Mouse (Mus musculus): Measurements from ENCODE around the gene Usp34. TPM values are rescaled to one million over a fixed set of nuclear protein-coding genes. Genes with fewer than 3 reads are reported as not detected.

Gene Usp34
- polyA plus RNA-seq, 1 experiment, result 5.6 TPM

GRCm38 (mm10) chr11:23380055-23380454, 73.4 kb downstream of the Usp34 start:
- H3K4me3 ChIP-seq (ENCODE audit: extremely low read depth, insufficient read depth, insufficient read length), result no peak overlapping the region
- H3K27ac ChIP-seq (ENCODE audit: insufficient read depth, low read length), result no peak overlapping the region
- H3K27me3 ChIP-seq (ENCODE audit: control insufficient read depth, insufficient read depth, low read length), result no peaks in the 10 kb centered on the region
- H3K36me3 ChIP-seq (ENCODE audit: control insufficient read depth, insufficient read depth, low read length), result peaks cover 9% of the 10 kb centered on the region
- no peaks in the 10 kb centered on the region for H3K4me1 ChIP-seq (ENCODE audit: control insufficient read depth, insufficient read depth, insufficient read length)
- DNase-seq (ENCODE audit: low read depth in 1 of 2, low spot score in 2 of 2), result no peak
- 91% methylated on average over 2 of the region's 2 CpGs for WGBS
- TF ChIP-seq CTCF (IDR thresholded peaks at IDR 0.05; ENCODE audit: extremely low read depth, insufficient read depth, insufficient read length, insufficient replicate concordance) (no peak), POLR2A (IDR thresholded peaks at IDR 0.05; ENCODE audit: low read depth, low read length) (no peak)

- Histone ChIP-seq H3K4me1 (ENCODE audit: control insufficient read depth, insufficient read depth, insufficient read length) (no peaks in the 10 kb centered on the region), H3K4me3 (ENCODE audit: extremely low read depth, insufficient read depth, insufficient read length) (no peak overlapping the region), H3K27ac (ENCODE audit: insufficient read depth, low read length) (no peak overlapping the region), H3K27me3 (ENCODE audit: control insufficient read depth, insufficient read depth, low read length) (no peaks in the 10 kb centered on the region), H3K36me3 (ENCODE audit: control insufficient read depth, insufficient read depth, low read length) (peaks cover 7% of the 10 kb centered on the region)
- WGBS, result 90% methylated on average over 3 of the region's 3 CpGs
- DNase-seq (ENCODE audit: low read depth in 1 of 2, low spot score in 2 of 2), result no peak
- TF ChIP-seq POLR2A (IDR thresholded peaks at IDR 0.05; ENCODE audit: low read depth, low read length), result no peak
- TF ChIP-seq CTCF (IDR thresholded peaks at IDR 0.05; ENCODE audit: extremely low read depth, insufficient read depth, insufficient read length, insufficient replicate concordance), result no peak
Observed at GRCm38 (mm10) chr11:23380595-23380994, 73.9 kb downstream of the Usp34 start.

DNA sequence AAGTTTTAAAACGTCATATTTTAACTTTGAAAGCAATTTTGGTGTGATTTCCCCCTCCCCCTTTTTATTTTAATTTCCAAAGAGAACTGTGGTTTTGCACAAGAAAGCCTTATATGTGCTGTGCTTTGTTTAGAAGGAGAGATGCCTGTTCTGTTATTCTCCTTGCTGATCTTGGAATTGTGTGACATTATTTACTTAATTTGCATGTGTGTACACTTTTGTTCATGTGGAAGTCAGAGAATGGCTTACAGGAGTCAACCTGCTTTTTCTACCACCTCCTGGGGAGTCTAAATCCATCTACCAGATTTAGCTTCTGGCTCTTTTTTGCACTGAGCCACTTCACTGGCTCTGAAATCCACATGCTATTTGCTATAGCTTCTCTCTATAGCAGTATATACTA, 76.1 kb downstream of the Usp34 start:
- H3K27me3 ChIP-seq (ENCODE audit: control insufficient read depth, insufficient read depth, low read length), result no peaks in the 10 kb centered on the region
- H3K4me1 ChIP-seq (ENCODE audit: control insufficient read depth, insufficient read depth, insufficient read length), result no peaks in the 10 kb centered on the region
- WGBS, result 92% methylated on average over 1 of the region's 1 CpGs
- H3K36me3 ChIP-seq (ENCODE audit: control insufficient read depth, insufficient read depth, low read length), result peaks cover 3% of the 10 kb centered on the region; the same call in 1 of the 2 replicates
- H3K4me3 ChIP-seq (ENCODE audit: extremely low read depth, insufficient read depth, insufficient read length), result no peak overlapping the region
- no peak overlapping the region for H3K27ac ChIP-seq (ENCODE audit: insufficient read depth, low read length)
- no peak for DNase-seq (ENCODE audit: low read depth in 1 of 2, low spot score in 2 of 2)
- TF ChIP-seq POLR2A (IDR thresholded peaks at IDR 0.05; ENCODE audit: low read depth, low read length) (no peak), CTCF (IDR thresholded peaks at IDR 0.05; ENCODE audit: extremely low read depth, insufficient read depth, insufficient read length, insufficient replicate concordance) (no peak)

DNA sequence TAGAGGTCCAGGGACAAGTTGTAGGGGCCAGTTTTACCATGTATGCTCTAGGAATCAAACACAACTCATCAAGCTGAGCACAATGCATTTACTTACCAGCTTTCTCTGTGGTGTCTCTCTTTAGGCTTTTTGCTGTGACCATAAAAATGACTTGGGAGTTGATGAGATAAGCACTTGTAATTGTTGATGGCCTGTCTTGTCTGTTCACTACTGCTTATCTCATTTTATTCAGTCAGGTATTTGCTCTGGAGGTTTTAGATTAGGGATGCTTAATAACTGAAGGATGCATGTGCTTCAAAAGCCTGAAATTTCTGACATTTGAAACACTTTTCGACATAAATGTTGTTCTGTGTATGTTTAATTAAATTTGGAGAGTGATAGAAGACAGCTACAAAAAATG, 83.0 kb downstream of the Usp34 start:
- H3K4me1 ChIP-seq (ENCODE audit: control insufficient read depth, insufficient read depth, insufficient read length), result no peaks in the 10 kb centered on the region
- H3K4me3 ChIP-seq (ENCODE audit: extremely low read depth, insufficient read depth, insufficient read length), result no peak overlapping the region
- peaks cover 6% of the 10 kb centered on the region for H3K36me3 ChIP-seq (ENCODE audit: control insufficient read depth, insufficient read depth, low read length)
- no peak overlapping the region for H3K27ac ChIP-seq (ENCODE audit: insufficient read depth, low read length)
- 84% methylated on average over 1 of the region's 1 CpGs for WGBS
- no peak for TF ChIP-seq POLR2A (IDR thresholded peaks at IDR 0.05; ENCODE audit: low read depth, low read length)
- TF ChIP-seq CTCF (IDR thresholded peaks at IDR 0.05; ENCODE audit: extremely low read depth, insufficient read depth, insufficient read length, insufficient replicate concordance), result no peak
- no peak for DNase-seq (ENCODE audit: low read depth in 1 of 2, low spot score in 2 of 2)
- H3K27me3 ChIP-seq (ENCODE audit: control insufficient read depth, insufficient read depth, low read length), result no peaks in the 10 kb centered on the region

- H3K36me3 ChIP-seq (ENCODE audit: control insufficient read depth, insufficient read depth, low read length), result peaks cover 6% of the 10 kb centered on the region
- TF ChIP-seq CTCF (IDR thresholded peaks at IDR 0.05; ENCODE audit: extremely low read depth, insufficient read depth, insufficient read length, insufficient replicate concordance), result no peak
- no peak for TF ChIP-seq POLR2A (IDR thresholded peaks at IDR 0.05; ENCODE audit: low read depth, low read length)
- no peak overlapping the region for H3K4me3 ChIP-seq (ENCODE audit: extremely low read depth, insufficient read depth, insufficient read length)
- no peaks in the 10 kb centered on the region for H3K27me3 ChIP-seq (ENCODE audit: control insufficient read depth, insufficient read depth, low read length)
- H3K27ac ChIP-seq (ENCODE audit: insufficient read depth, low read length), result no peak overlapping the region
- DNase-seq (ENCODE audit: low read depth in 1 of 2, low spot score in 2 of 2), result no peak
- no peaks in the 10 kb centered on the region for H3K4me1 ChIP-seq (ENCODE audit: control insufficient read depth, insufficient read depth, insufficient read length)
Observed at GRCm38 (mm10) chr11:23392567-23392966, 85.9 kb downstream of the Usp34 start.

DNA sequence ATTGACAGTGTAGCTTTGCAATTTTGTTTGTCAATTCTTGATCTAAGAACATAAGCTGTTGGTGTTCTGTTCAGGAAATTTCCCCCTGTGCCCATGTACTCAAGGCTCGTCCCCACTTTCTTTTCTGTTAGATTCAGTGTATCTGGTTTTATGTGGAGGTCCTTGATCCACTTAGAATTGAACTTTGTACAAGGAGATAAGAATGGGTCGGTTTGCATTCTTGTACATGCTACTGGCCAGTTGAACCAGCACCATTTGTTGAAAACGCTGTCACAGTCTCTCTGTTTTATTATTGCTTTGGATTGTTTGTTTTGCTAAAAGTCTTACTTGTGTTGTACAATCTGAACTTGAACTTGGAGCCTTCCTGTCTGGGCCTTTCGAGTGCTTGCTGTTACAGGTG, 89.9 kb downstream of the Usp34 start:
- TF ChIP-seq CTCF (IDR thresholded peaks at IDR 0.05; ENCODE audit: extremely low read depth, insufficient read depth, insufficient read length, insufficient replicate concordance) (no peak), POLR2A (IDR thresholded peaks at IDR 0.05; ENCODE audit: low read depth, low read length) (no peak)
- H3K36me3 ChIP-seq (ENCODE audit: control insufficient read depth, insufficient read depth, low read length), result peaks cover 3% of the 10 kb centered on the region
- H3K4me3 ChIP-seq (ENCODE audit: extremely low read depth, insufficient read depth, insufficient read length), result no peak overlapping the region
- no peaks in the 10 kb centered on the region for H3K4me1 ChIP-seq (ENCODE audit: control insufficient read depth, insufficient read depth, insufficient read length)
- WGBS, result 91% methylated on average over 4 of the region's 4 CpGs
- no peak for DNase-seq (ENCODE audit: low read depth in 1 of 2, low spot score in 2 of 2)
- H3K27me3 ChIP-seq (ENCODE audit: control insufficient read depth, insufficient read depth, low read length), result no peaks in the 10 kb centered on the region
- no peak overlapping the region for H3K27ac ChIP-seq (ENCODE audit: insufficient read depth, low read length)

- peaks cover 8% of the 10 kb centered on the region for H3K36me3 ChIP-seq (ENCODE audit: control insufficient read depth, insufficient read depth, low read length)
- DNase-seq (ENCODE audit: low read depth in 1 of 2, low spot score in 2 of 2), result no peak
- TF ChIP-seq CTCF (IDR thresholded peaks at IDR 0.05; ENCODE audit: extremely low read depth, insufficient read depth, insufficient read length, insufficient replicate concordance), result no peak
- 93% methylated on average over 12 of the region's 12 CpGs for WGBS
- no peaks in the 10 kb centered on the region for H3K27me3 ChIP-seq (ENCODE audit: control insufficient read depth, insufficient read depth, low read length)
- H3K4me1 ChIP-seq (ENCODE audit: control insufficient read depth, insufficient read depth, insufficient read length), result no peaks in the 10 kb centered on the region
- no peak overlapping the region for H3K4me3 ChIP-seq (ENCODE audit: extremely low read depth, insufficient read depth, insufficient read length)
- H3K27ac ChIP-seq (ENCODE audit: insufficient read depth, low read length), result no peak overlapping the region
Observed at GRCm38 (mm10) chr11:23400978-23401776, 94.5 kb downstream of the Usp34 start.
